25 mouse cellular contexts compared by ENCODE assay signal in the genomic region with DNA sequence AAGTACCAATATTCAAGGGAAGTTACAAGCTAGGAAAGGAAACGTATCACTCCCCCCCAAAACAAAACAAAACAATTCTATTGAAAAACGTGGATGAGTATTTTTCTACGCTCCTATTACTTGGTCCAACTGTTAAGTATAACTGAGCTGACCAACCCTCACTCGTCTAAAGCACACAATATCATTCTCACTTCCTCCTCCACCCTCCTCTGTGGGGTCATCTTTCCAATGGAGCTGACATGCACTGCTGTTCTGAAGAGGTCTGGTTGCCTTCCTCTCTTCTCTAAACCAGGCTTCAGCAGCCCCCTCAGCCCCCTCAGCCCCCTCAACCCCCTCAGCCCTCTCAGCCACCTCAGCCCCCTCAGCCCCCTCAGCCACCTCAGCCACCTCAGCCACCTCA. TPM values are rescaled to one million over a fixed set of nuclear protein-coding genes. Genes with fewer than 3 reads are reported as not detected.
DNase-seq lines count a peak whose midpoint lies in the region; ATAC-seq and TF ChIP-seq lines count a peak whose summit lies in the region.
"Had no signal": no experiment of that assay in that cellular context is flagged by ENCODE, and none has a peak within 500 bp of the region (broad histone marks: within the 10 kb centered on the region; RNA-seq: fewer than 3 reads in every experiment).

No protein-coding gene starts in this region.

- TF ChIP-seq CTCF in CH12.LX (conservative IDR thresholded peaks at IDR 0.05 in 1 of 2, IDR thresholded peaks at IDR 0.05 in 1 of 2; ENCODE audit: low read depth in 2 of 2, low read length in 2 of 2) = no peak

- H3K27me3 ChIP-seq in CH12.LX (replicated peaks) = no peaks in the 10 kb centered on the region
- H3K27me3 ChIP-seq: embryonic facial prominence, embryonic 12.5 days; forebrain, embryonic 13.5 days; forebrain, embryonic 15.5 days; Patski had no signal

- dilution Hi-C loops in CH12.LX (cut with MboI; ENCODE audit: extremely low pct_ligation_motif_present, extremely low pct_unique_long_range_greater_than_20kb, low sequenced_read_pairs) = no loop called here

- H3K4me2 ChIP-seq in CH12.LX (ENCODE audit: insufficient read depth, low read depth, poor library complexity, severe bottlenecking) = no peak overlapping the region
- H3K4me2 ChIP-seq: embryonic facial prominence, embryonic 12.5 days; forebrain, embryonic 13.5 days; forebrain, embryonic 15.5 days had no signal

- H3K79me2 ChIP-seq in CH12.LX (replicated peaks; ENCODE audit: control insufficient read depth, extremely low read depth, insufficient read depth, poor library complexity, severe bottlenecking) = no peaks in the 10 kb centered on the region

- no peaks in the 10 kb centered on the region for H3K36me3 ChIP-seq in CH12.LX (replicated peaks in 1 of 2; ENCODE audit: control insufficient read depth in 1 of 2, insufficient read depth in 1 of 2, low read length in 1 of 2)
- H3K36me3 ChIP-seq: embryonic facial prominence, embryonic 10.5 days; embryonic facial prominence, embryonic 12.5 days; forebrain, embryonic 15.5 days; G1E had no signal

- peaks cover 16 to 29% of the 10 kb centered on the region in 2 experiments for H3K4me1 ChIP-seq in CH12.LX (ENCODE audit: control insufficient read depth in 1 of 2, insufficient read depth in 2 of 2)
- H3K4me1 ChIP-seq: embryonic facial prominence, embryonic 10.5 days; forebrain, embryonic 13.5 days; forebrain, embryonic 15.5 days had no signal

- no peak overlapping the region for H3K9ac ChIP-seq in CH12.LX (ENCODE audit: insufficient read depth, low read depth)
- H3K9ac ChIP-seq: embryonic facial prominence, embryonic 12.5 days; forebrain, embryonic 13.5 days; forebrain, embryonic 15.5 days; forebrain, postnatal 0 days had no signal

- TF ChIP-seq RAD21 in CH12.LX (IDR thresholded peaks at IDR 0.05; ENCODE audit: low read depth, low read length) = no peak

- no peaks in the 10 kb centered on the region for H3K9me3 ChIP-seq in CH12.LX (replicated peaks; ENCODE audit: low read length)
- H3K9me3 ChIP-seq: embryonic facial prominence, embryonic 10.5 days; embryonic facial prominence, embryonic 12.5 days; forebrain, embryonic 13.5 days; forebrain, embryonic 15.5 days; G1E had no signal

- TF ChIP-seq POLR2A in CH12.LX (IDR thresholded peaks at IDR 0.05; ENCODE audit: low read depth, low read length) = no peak

- in situ Hi-C loops in CH12.LX (cut with MboI; ENCODE audit: low pct_ligation_motif_present, low pct_unique_long_range_greater_than_20kb, low sequenced_read_pairs) = no loop called here

- H3K4me3 ChIP-seq in CH12.LX (replicated peaks in 1 of 3; ENCODE audit: low read depth in 2 of 3, low read length in 2 of 3, poor library complexity in 1 of 3) = no peak overlapping the region
- H3K4me3 ChIP-seq: embryonic facial prominence, embryonic 10.5 days; embryonic facial prominence, embryonic 12.5 days; forebrain, embryonic 13.5 days; forebrain, embryonic 15.5 days had no signal

- H3K27ac ChIP-seq in CH12.LX (ENCODE audit: insufficient read depth, low read depth) = no peak overlapping the region
- H3K27ac ChIP-seq: embryonic facial prominence, embryonic 10.5 days; embryonic facial prominence, embryonic 12.5 days; forebrain, embryonic 13.5 days; forebrain, embryonic 15.5 days had no signal

- TF ChIP-seq EP300 in CH12.LX (IDR thresholded peaks at IDR 0.05; ENCODE audit: low read length) = peak; percentile 34; the same call in 1 of the 2 replicates

- ATAC-seq in granulocyte monocyte progenitor cell, adult 5-6 weeks (replicated peaks; ENCODE audit: poor library complexity, severe bottlenecking) = peak; percentile 83
- ATAC-seq in megakaryocyte progenitor cell, adult 5-6 weeks (replicated peaks; ENCODE audit: poor library complexity) = peak; percentile 58
- ATAC-seq: activated CD4-positive, CD25-positive, alpha-beta regulatory T cell, adult 4 months; forebrain, embryonic 13.5 days; forebrain, embryonic 15.5 days; forebrain, postnatal 0 days; Patski had no signal

- DNase-seq in CH12.LX (ENCODE audit: extremely low read depth) = no peak
- DNase-seq in kidney, postnatal 25 days = no peak
- no peak for DNase-seq in thymus, postnatal 36 days
- DNase-seq in heart, adult 18-20 months = no peak
- no peak for DNase-seq in cerebellum, adult 11-12 months
- DNase-seq: adrenal gland, adult 8-10 months; adrenal gland, postnatal 14 days; adrenal gland, postnatal 36 days; B cell, adult 2 months; cerebellum, adult 18-20 months; cerebellum, adult 8-10 months; cerebellum, adult 9-11 months; cerebellum, postnatal 14 days; cerebellum, postnatal 36 days; forebrain, postnatal 0 days had no signal

TF ChIP-seq in CH12.LX, 34 proteins besides CTCF, POLR2A, EP300 and RAD21:
- no peak for TF ChIP-seq JUND (conservative IDR thresholded peaks at IDR 0.05; ENCODE audit: low read depth, low read length)
- TF ChIP-seq IRF4 (IDR thresholded peaks at IDR 0.05; ENCODE audit: low read depth, low read length) = peak; percentile 36; the same call in 1 of the 2 replicates

RNA-seq across cellular contexts. Expression of a gene that starts 33.6 kb away (rescaled TPM):
- total RNA-seq in CH12.LX (2012; rRNA removed) (not detected in 2 replicates), CH12.LX (2014; rRNA removed) (not detected in 2 replicates)
- polyA plus RNA-seq in CH12.LX (2012; ENCODE audit: insufficient read length, low read depth) = not detected in 2 replicates
- not detected in 2 replicates for total RNA-seq in granulocyte monocyte progenitor cell, adult 5-6 weeks (2014; fragmentation: Nextera tagmentation)
- total RNA-seq in granulocyte monocyte progenitor cell, adult 5-6 weeks (2017) = not detected in 2 replicates
- total RNA-seq in megakaryocyte progenitor cell, adult 5-6 weeks (2015) = not detected in 2 replicates
- not detected in 2 replicates for total RNA-seq in megakaryocyte progenitor cell, adult 5-6 weeks (2017)
- total RNA-seq in heart, adult 18-20 months (2021) = 1 to 10 TPM; 2.0 to 2.8 TPM
- polyA plus RNA-seq: cortical plate, adult 2 months; G1E; Patski had no signal
